Mouse (Mus musculus): Measurements from ENCODE around the gene Rnf113a2. TPM values are rescaled to one million over a fixed set of nuclear protein-coding genes. Genes with fewer than 3 reads are reported as not detected.

Rnf113a2 gene
- polyA plus RNA-seq, 1 experiment from 2014 or later, result 27.9 TPM

- H3K36me3 ChIP-seq, result no peaks in the 10 kb centered on the region
- no peak overlapping the region for H3K4me2 ChIP-seq
- no peaks in the 10 kb centered on the region for H3K9me3 ChIP-seq
- peak overlapping the region; percentile 68; the same call in 1 of the 2 replicates for H3K27ac ChIP-seq
- WGBS, result 74% methylated on average over 14 of the region's 14 CpGs
- H3K27me3 ChIP-seq, result no peaks in the 10 kb centered on the region
- H3K9ac ChIP-seq, result no peak overlapping the region
- H3K4me3 ChIP-seq, result no peak overlapping the region
- no peaks in the 10 kb centered on the region for H3K4me1 ChIP-seq
- peak; percentile 84 for ATAC-seq (ENCODE audit: insufficient number of reproducible peaks, insufficient read depth, low FRiP score, low TSS enrichment, low read depth)
Measured at GRCm38 (mm10) chr12:84396947-84397679, 19.9 kb upstream of the Rnf113a2 start.

GRCm38 (mm10) chr12:84397685-84398084 lies 19.3 kb upstream of the Rnf113a2 start:
- Histone ChIP-seq H3K27ac (no peak overlapping the region), H3K36me3 (no peaks in the 10 kb centered on the region), H3K27me3 (no peaks in the 10 kb centered on the region), H3K9me3 (no peaks in the 10 kb centered on the region), H3K4me1 (no peaks in the 10 kb centered on the region), H3K4me2 (no peak overlapping the region), H3K9ac (no peak overlapping the region), H3K4me3 (no peak overlapping the region)
- no peak for ATAC-seq (ENCODE audit: insufficient number of reproducible peaks, insufficient read depth, low FRiP score, low TSS enrichment, low read depth)

GRCm38 (mm10) chr12:84398629-84399028 lies 18.4 kb upstream of the Rnf113a2 start:
- Histone ChIP-seq H3K4me3 (no peak overlapping the region), H3K4me2 (no peak overlapping the region), H3K9ac (no peak overlapping the region), H3K36me3 (no peaks in the 10 kb centered on the region), H3K27me3 (no peaks in the 10 kb centered on the region), H3K9me3 (no peaks in the 10 kb centered on the region), H3K27ac (no peak overlapping the region), H3K4me1 (no peaks in the 10 kb centered on the region)
- ATAC-seq (ENCODE audit: insufficient number of reproducible peaks, insufficient read depth, low FRiP score, low TSS enrichment, low read depth), result no peak
- WGBS, result 72% methylated on average over 5 of the region's 5 CpGs

GRCm38 (mm10) chr12:84399135-84399534 lies 17.9 kb upstream of the Rnf113a2 start:
- WGBS, result 56% methylated on average over 9 of the region's 9 CpGs

GRCm38 (mm10) chr12:84399663-84400062 lies 17.3 kb upstream of the Rnf113a2 start:
- H3K9ac ChIP-seq, result no peak overlapping the region
- no peak for ATAC-seq (ENCODE audit: insufficient number of reproducible peaks, insufficient read depth, low FRiP score, low TSS enrichment, low read depth)
- no peak overlapping the region for H3K4me3 ChIP-seq
- H3K36me3 ChIP-seq, result no peaks in the 10 kb centered on the region
- H3K4me2 ChIP-seq, result no peak overlapping the region
- H3K9me3 ChIP-seq, result no peaks in the 10 kb centered on the region
- H3K27ac ChIP-seq, result no peak overlapping the region
- no peaks in the 10 kb centered on the region for H3K27me3 ChIP-seq
- WGBS, result 74% methylated on average over 9 of the region's 9 CpGs
- no peaks in the 10 kb centered on the region for H3K4me1 ChIP-seq

More at GRCm38 (mm10) chr12:84399135-84399534, 17.9 kb upstream of the Rnf113a2 start:
- H3K9ac ChIP-seq, result no peak overlapping the region
- no peaks in the 10 kb centered on the region for H3K9me3 ChIP-seq
- no peaks in the 10 kb centered on the region for H3K36me3 ChIP-seq
- ATAC-seq (ENCODE audit: insufficient number of reproducible peaks, insufficient read depth, low FRiP score, low TSS enrichment, low read depth), result no peak
- no peaks in the 10 kb centered on the region for H3K4me1 ChIP-seq
- H3K27ac ChIP-seq, result no peak overlapping the region
- no peak overlapping the region for H3K4me2 ChIP-seq
- no peak overlapping the region for H3K4me3 ChIP-seq
- H3K27me3 ChIP-seq, result no peaks in the 10 kb centered on the region

- ATAC-seq (ENCODE audit: insufficient number of reproducible peaks, insufficient read depth, low FRiP score, low TSS enrichment, low read depth), result no peak
- H3K27ac ChIP-seq, result no peak overlapping the region
- WGBS, result 84% methylated on average over 3 of the region's 3 CpGs
Measured at GRCm38 (mm10) chr12:84400068-84400467, 16.9 kb upstream of the Rnf113a2 start.

GRCm38 (mm10) chr12:84400653-84401052 lies 16.3 kb upstream of the Rnf113a2 start:
- H3K9me3 ChIP-seq, result no peaks in the 10 kb centered on the region
- H3K36me3 ChIP-seq, result no peaks in the 10 kb centered on the region
- H3K9ac ChIP-seq, result no peak overlapping the region
- ATAC-seq (ENCODE audit: insufficient number of reproducible peaks, insufficient read depth, low FRiP score, low TSS enrichment, low read depth), result no peak
- H3K4me2 ChIP-seq, result no peak overlapping the region
- WGBS, result 76% methylated on average over 3 of the region's 3 CpGs
- no peaks in the 10 kb centered on the region for H3K4me1 ChIP-seq
- no peak overlapping the region for H3K27ac ChIP-seq
- no peak overlapping the region for H3K4me3 ChIP-seq
- H3K27me3 ChIP-seq, result no peaks in the 10 kb centered on the region

More at GRCm38 (mm10) chr12:84400068-84400467, 16.9 kb upstream of the Rnf113a2 start:
- no peak overlapping the region for H3K9ac ChIP-seq
- no peak overlapping the region for H3K4me2 ChIP-seq
- no peaks in the 10 kb centered on the region for H3K9me3 ChIP-seq
- no peak overlapping the region for H3K4me3 ChIP-seq
- H3K27me3 ChIP-seq, result no peaks in the 10 kb centered on the region
- no peaks in the 10 kb centered on the region for H3K4me1 ChIP-seq
- no peaks in the 10 kb centered on the region for H3K36me3 ChIP-seq

- H3K4me2 ChIP-seq, result no peak overlapping the region
- ATAC-seq (ENCODE audit: insufficient number of reproducible peaks, insufficient read depth, low FRiP score, low TSS enrichment, low read depth), result no peak
- no peak overlapping the region for H3K4me3 ChIP-seq
- no peaks in the 10 kb centered on the region for H3K27me3 ChIP-seq
- H3K36me3 ChIP-seq, result no peaks in the 10 kb centered on the region
- H3K27ac ChIP-seq, result no peak overlapping the region
- no peaks in the 10 kb centered on the region for H3K9me3 ChIP-seq
- WGBS, result 78% methylated on average over 9 of the region's 9 CpGs
- H3K4me1 ChIP-seq, result peaks cover 3% of the 10 kb centered on the region
- no peak overlapping the region for H3K9ac ChIP-seq
Measured at GRCm38 (mm10) chr12:84402923-84403322, 14.1 kb upstream of the Rnf113a2 start.

- Histone ChIP-seq H3K36me3 (no peaks in the 10 kb centered on the region), H3K9ac (no peak overlapping the region), H3K4me2 (no peak overlapping the region), H3K4me3 (no peak overlapping the region), H3K4me1 (peaks cover 10% of the 10 kb centered on the region), H3K9me3 (no peaks in the 10 kb centered on the region), H3K27me3 (no peaks in the 10 kb centered on the region), H3K27ac (no peak overlapping the region)
- ATAC-seq (ENCODE audit: insufficient number of reproducible peaks, insufficient read depth, low FRiP score, low TSS enrichment, low read depth), result no peak
- WGBS, result 92% methylated on average over 6 of the region's 6 CpGs
Measured at GRCm38 (mm10) chr12:84404541-84404940, 12.5 kb upstream of the Rnf113a2 start.

GRCm38 (mm10) chr12:84407259-84407658 lies 9.7 kb upstream of the Rnf113a2 start:
- no peak for ATAC-seq (ENCODE audit: insufficient number of reproducible peaks, insufficient read depth, low FRiP score, low TSS enrichment, low read depth)
- Histone ChIP-seq H3K9me3 (no peaks in the 10 kb centered on the region), H3K4me2 (no peak overlapping the region), H3K36me3 (no peaks in the 10 kb centered on the region), H3K9ac (no peak overlapping the region), H3K4me3 (no peak overlapping the region), H3K4me1 (peaks cover 11% of the 10 kb centered on the region), H3K27me3 (no peaks in the 10 kb centered on the region), H3K27ac (no peak overlapping the region)
- 61% methylated on average over 4 of the region's 4 CpGs for whole genome bisulfite sequencing

- Histone ChIP-seq H3K4me1 (peaks cover 11% of the 10 kb centered on the region), H3K4me3 (peak overlapping the region; percentile 77), H3K27me3 (no peaks in the 10 kb centered on the region), H3K4me2 (peak overlapping the region; percentile 92), H3K9me3 (no peaks in the 10 kb centered on the region), H3K36me3 (no peaks in the 10 kb centered on the region), H3K27ac (peak overlapping the region; percentile 85), H3K9ac (peak overlapping the region; percentile 80)
- peak; percentile 53 for ATAC-seq (ENCODE audit: insufficient number of reproducible peaks, insufficient read depth, low FRiP score, low TSS enrichment, low read depth)
- 1% methylated on average over 49 of the region's 52 CpGs for WGBS
Measured at GRCm38 (mm10) chr12:84407874-84408818, 8.8 kb upstream of the Rnf113a2 start.

All from embryonic facial prominence, embryonic 13.5 days (tissue).